Mouse (Mus musculus) spleen, adult 2 months (tissue): ENCODE results near the gene BC049352.

Experiments used
- CTCF ChIP-seq: fragments of 200-500 bp; IDR thresholded peaks from 2 replicates; pipeline ENCODE4 v1.5.1; 2011; ENCODE audit warnings: mild to moderate bottlenecking, inconsistent platforms; ENCODE audit not compliant: insufficient read depth, insufficient read length, insufficient replicate concordance; ENCODE audit errors: extremely low read depth
- POLR2A ChIP-seq: fragments of 200-500 bp; IDR thresholded peaks from 2 replicates; pipeline ENCODE4 v1.6.1; 2011; ENCODE audit warnings: low read depth, low read length, inconsistent platforms

DNA sequence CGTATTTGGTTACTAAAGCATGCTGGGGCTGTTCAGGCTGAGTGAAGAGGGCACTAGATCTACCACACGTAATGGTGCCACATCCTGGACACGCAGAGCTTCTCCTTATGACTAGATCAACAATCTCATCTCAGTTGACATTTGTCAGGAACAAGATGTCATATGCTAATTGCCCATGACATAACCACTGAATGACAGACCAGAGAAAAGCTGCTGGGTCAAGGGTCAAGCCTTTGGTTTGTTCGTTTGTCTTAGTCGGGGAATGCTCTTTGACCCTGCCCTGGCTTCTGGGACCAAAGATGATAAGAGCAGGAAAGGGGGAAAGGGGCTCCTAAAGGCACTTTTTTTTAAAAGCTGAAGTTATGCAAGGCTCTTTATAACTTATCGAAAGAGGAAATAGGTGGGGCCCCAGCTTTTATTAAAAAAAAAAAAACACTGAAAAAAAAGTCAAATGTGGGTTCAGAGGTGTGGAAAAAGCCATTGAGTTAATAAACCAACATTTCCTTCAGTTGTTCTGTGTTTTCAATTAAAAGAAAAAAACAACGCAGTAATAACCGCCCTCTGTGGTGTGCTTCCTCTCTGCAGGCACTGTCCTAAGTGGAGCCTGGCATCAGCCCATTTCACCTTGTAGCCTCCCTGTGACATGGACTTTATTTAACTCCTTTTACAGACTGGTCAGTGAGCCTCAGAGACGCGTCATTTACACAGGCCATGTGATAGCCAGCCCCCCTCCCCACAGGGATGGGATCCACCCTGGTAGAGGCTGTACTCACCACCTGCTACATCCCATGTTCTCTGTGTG is 112.6 kb downstream of the BC049352 start:
- TF ChIP-seq CTCF: no peak
- no peak for TF ChIP-seq POLR2A
